Mouse (Mus musculus): ENCODE measurements at regions not wholly inside any gene's neighbourhood (a gene's known extent, or its start where the extent isn't known, plus 50 kb on each side); places are given as distances from the start of the nearest gene placed in this dataset.
A peak's percentile ranks its signal among the peaks of the same experiment; 100 is the strongest.
"Not testable (repeated sequence)": the region's sequence is repeated elsewhere in the genome, so short reads cannot be mapped to it uniquely, and the experiment has no call there.

- Histone ChIP-seq H3K4me3 (replicated peaks) (no peak overlapping the region), H3K9me3 (ENCODE audit: control insufficient read depth, low read length) (no peaks in the 10 kb centered on the region), H3K36me3 (ENCODE audit: control insufficient read depth) (no peaks in the 10 kb centered on the region), H3K27me3 (ENCODE audit: control insufficient read depth) (no peaks in the 10 kb centered on the region), H3K4me1 (ENCODE audit: control insufficient read depth) (no peaks in the 10 kb centered on the region)
- TF ChIP-seq TAL1 (IDR thresholded peaks at IDR 0.05; ENCODE audit: low read length) (no peak), GATA1 (IDR thresholded peaks at IDR 0.05; ENCODE audit: low read length) (no peak)
Measured at GRCm38 (mm10) chr15:32749971-32750370, 505.4 kb downstream of the Sema5a start.

- no peak for TF ChIP-seq GATA1 (IDR thresholded peaks at IDR 0.05; ENCODE audit: low read length)
- no peak for TF ChIP-seq TAL1 (IDR thresholded peaks at IDR 0.05; ENCODE audit: low read length)
- Histone ChIP-seq H3K9me3 (ENCODE audit: control insufficient read depth, low read length) (no peaks in the 10 kb centered on the region), H3K4me3 (replicated peaks) (no peak overlapping the region), H3K36me3 (ENCODE audit: control insufficient read depth) (no peaks in the 10 kb centered on the region), H3K27me3 (ENCODE audit: control insufficient read depth) (no peaks in the 10 kb centered on the region), H3K4me1 (ENCODE audit: control insufficient read depth) (no peaks in the 10 kb centered on the region)
Measured at GRCm38 (mm10) chr15:32751991-32752390, 507.4 kb downstream of the Sema5a start.

GRCm38 (mm10) chr15:32760141-32760540 is 515.5 kb downstream of the Sema5a start:
- Histone ChIP-seq H3K4me3 (replicated peaks) (no peak overlapping the region), H3K36me3 (ENCODE audit: control insufficient read depth) (no peaks in the 10 kb centered on the region), H3K4me1 (ENCODE audit: control insufficient read depth) (no peaks in the 10 kb centered on the region), H3K9me3 (ENCODE audit: control insufficient read depth, low read length) (no peaks in the 10 kb centered on the region), H3K27me3 (ENCODE audit: control insufficient read depth) (no peaks in the 10 kb centered on the region)
- TF ChIP-seq TAL1 (IDR thresholded peaks at IDR 0.05; ENCODE audit: low read length) (no peak), GATA1 (IDR thresholded peaks at IDR 0.05; ENCODE audit: low read length) (no peak)

GRCm38 (mm10) chr15:32766011-32766701 is 521.5 kb downstream of the Sema5a start:
- H3K9me3 ChIP-seq (ENCODE audit: control insufficient read depth, low read length) = no peaks in the 10 kb centered on the region
- no peaks in the 10 kb centered on the region for H3K36me3 ChIP-seq (ENCODE audit: control insufficient read depth)
- H3K4me1 ChIP-seq (ENCODE audit: control insufficient read depth) = no peaks in the 10 kb centered on the region
- TF ChIP-seq TAL1 (IDR thresholded peaks at IDR 0.05; ENCODE audit: low read length) (no peak), GATA1 (IDR thresholded peaks at IDR 0.05; ENCODE audit: low read length) (no peak)
- H3K27me3 ChIP-seq (ENCODE audit: control insufficient read depth) = no peaks in the 10 kb centered on the region
- H3K4me3 ChIP-seq (replicated peaks) = no peak overlapping the region

- Histone ChIP-seq H3K4me1 (ENCODE audit: control insufficient read depth) (no peaks in the 10 kb centered on the region), H3K4me3 (replicated peaks) (no peak overlapping the region), H3K36me3 (ENCODE audit: control insufficient read depth) (no peaks in the 10 kb centered on the region), H3K9me3 (ENCODE audit: control insufficient read depth, low read length) (no peaks in the 10 kb centered on the region), H3K27me3 (ENCODE audit: control insufficient read depth) (no peaks in the 10 kb centered on the region)
- no peak for TF ChIP-seq TAL1 (IDR thresholded peaks at IDR 0.05; ENCODE audit: low read length)
- no peak for TF ChIP-seq GATA1 (IDR thresholded peaks at IDR 0.05; ENCODE audit: low read length)
Measured at GRCm38 (mm10) chr15:32766746-32767471, 522.3 kb downstream of the Sema5a start.

- H3K4me3 ChIP-seq (replicated peaks); H3K4me1 ChIP-seq (ENCODE audit: control insufficient read depth); H3K27me3 ChIP-seq (ENCODE audit: control insufficient read depth); H3K9me3 ChIP-seq (ENCODE audit: control insufficient read depth, low read length); H3K36me3 ChIP-seq (ENCODE audit: control insufficient read depth): not testable (repeated sequence)
Measured at GRCm38 (mm10) chr15:32778226-32778598, 533.6 kb downstream of the Sema5a start.

- not testable (repeated sequence) for H3K36me3 ChIP-seq (ENCODE audit: control insufficient read depth); H3K9me3 ChIP-seq (ENCODE audit: control insufficient read depth, low read length); H3K4me1 ChIP-seq (ENCODE audit: control insufficient read depth); H3K27me3 ChIP-seq (ENCODE audit: control insufficient read depth)
- H3K4me3 ChIP-seq (replicated peaks) = peak overlapping the region; percentile 30
Measured at GRCm38 (mm10) chr15:32778599-32779273, 534.1 kb downstream of the Sema5a start.

GRCm38 (mm10) chr15:32779274-32779615 is 534.6 kb downstream of the Sema5a start:
- H3K36me3 ChIP-seq (ENCODE audit: control insufficient read depth); H3K27me3 ChIP-seq (ENCODE audit: control insufficient read depth); H3K4me3 ChIP-seq (replicated peaks); H3K9me3 ChIP-seq (ENCODE audit: control insufficient read depth, low read length); H3K4me1 ChIP-seq (ENCODE audit: control insufficient read depth): not testable (repeated sequence)

GRCm38 (mm10) chr15:32781609-32782008 is 537.0 kb downstream of the Sema5a start:
- H3K36me3 ChIP-seq (ENCODE audit: control insufficient read depth); H3K27me3 ChIP-seq (ENCODE audit: control insufficient read depth); H3K9me3 ChIP-seq (ENCODE audit: control insufficient read depth, low read length); H3K4me3 ChIP-seq (replicated peaks); H3K4me1 ChIP-seq (ENCODE audit: control insufficient read depth): not testable (repeated sequence)

GRCm38 (mm10) chr15:32799222-32799621 is 554.6 kb downstream of the Sema5a start:
- no peak overlapping the region for H3K4me3 ChIP-seq (replicated peaks)
- no peaks in the 10 kb centered on the region for H3K4me1 ChIP-seq (ENCODE audit: control insufficient read depth)
- TF ChIP-seq GATA1 (IDR thresholded peaks at IDR 0.05; ENCODE audit: low read length) (no peak), TAL1 (IDR thresholded peaks at IDR 0.05; ENCODE audit: low read length) (no peak)
- H3K9me3 ChIP-seq (ENCODE audit: control insufficient read depth, low read length) = peaks cover 11% of the 10 kb centered on the region
- no peaks in the 10 kb centered on the region for H3K36me3 ChIP-seq (ENCODE audit: control insufficient read depth)
- no peaks in the 10 kb centered on the region for H3K27me3 ChIP-seq (ENCODE audit: control insufficient read depth)

Data from erythroblast, embryonic 14.5 days (primary cell).